Mouse (Mus musculus): ENCODE results near the gene Map2k6. TPM values are rescaled to one million over a fixed set of nuclear protein-coding genes. Genes with fewer than 3 reads are reported as not detected.
A peak's percentile ranks its signal among the peaks of the same experiment; 100 is the strongest.

Gene Map2k6
- polyA plus RNA-seq, 1 experiment from 2014 or later, result 38.7 TPM

- Histone ChIP-seq H3K36me3 (ENCODE audit: control insufficient read depth, insufficient read depth, low read length) (no peaks in the 10 kb centered on the region), H3K27ac (ENCODE audit: low read depth, low read length) (no peak overlapping the region), H3K4me2 (peak overlapping the region; percentile 65), H3K9ac (ENCODE audit: low read length) (peak overlapping the region; percentile 64), H3K4me3 (ENCODE audit: low read depth, low read length) (peak overlapping the region; percentile 46), H3K9me3 (ENCODE audit: control insufficient read depth, low read length) (no peaks in the 10 kb centered on the region), H3K4me1 (ENCODE audit: control insufficient read depth, insufficient read depth, low read length) (peaks cover 11% of the 10 kb centered on the region), H3K27me3 (ENCODE audit: control insufficient read depth, insufficient read depth, low read length) (peaks cover 2% of the 10 kb centered on the region; the same call in 1 of the 2 replicates)
- WGBS, result 9% methylated on average over 15 of the region's 15 CpGs
- DNase-seq (ENCODE audit: low spot score, missing footprints) (peak; percentile 95), ATAC-seq (ENCODE audit: low FRiP score) (no peak; the same call in 1 of the 2 replicates)
These were observed 573 bp downstream of the Map2k6 start for GRCm38 (mm10) chr11:110399240-110400150.

GRCm38 (mm10) chr11:110400283-110400682 lies 1.4 kb downstream of the Map2k6 start:
- ATAC-seq (ENCODE audit: low FRiP score) (no peak), DNase-seq (ENCODE audit: low spot score, missing footprints) (peak; percentile 69)
- 28% methylated on average over 1 of the region's 1 CpGs for WGBS
- H3K4me1 ChIP-seq (ENCODE audit: control insufficient read depth, insufficient read depth, low read length), result peaks cover 11% of the 10 kb centered on the region
- H3K36me3 ChIP-seq (ENCODE audit: control insufficient read depth, insufficient read depth, low read length), result no peaks in the 10 kb centered on the region
- H3K4me2 ChIP-seq, result peak overlapping the region; percentile 65
- H3K27me3 ChIP-seq (ENCODE audit: control insufficient read depth, insufficient read depth, low read length), result peaks cover 1% of the 10 kb centered on the region; the same call in 1 of the 2 replicates
- H3K9me3 ChIP-seq (ENCODE audit: control insufficient read depth, low read length), result no peaks in the 10 kb centered on the region
- peak overlapping the region; percentile 46 for H3K4me3 ChIP-seq (ENCODE audit: low read depth, low read length)
- H3K9ac ChIP-seq (ENCODE audit: low read length), result peak overlapping the region; percentile 64
- no peak overlapping the region for H3K27ac ChIP-seq (ENCODE audit: low read depth, low read length)

- Histone ChIP-seq H3K4me2 (no peak overlapping the region), H3K4me3 (ENCODE audit: low read depth, low read length) (no peak overlapping the region), H3K9ac (ENCODE audit: low read length) (no peak overlapping the region), H3K27me3 (ENCODE audit: control insufficient read depth, insufficient read depth, low read length) (no peaks in the 10 kb centered on the region), H3K36me3 (ENCODE audit: control insufficient read depth, insufficient read depth, low read length) (no peaks in the 10 kb centered on the region), H3K27ac (ENCODE audit: low read depth, low read length) (no peak overlapping the region), H3K9me3 (ENCODE audit: control insufficient read depth, low read length) (no peaks in the 10 kb centered on the region), H3K4me1 (ENCODE audit: control insufficient read depth, insufficient read depth, low read length) (peaks cover 9% of the 10 kb centered on the region)
- DNase-seq (ENCODE audit: low spot score, missing footprints), result peak; percentile 35
- ATAC-seq (ENCODE audit: low FRiP score), result no peak
- 63% methylated on average over 3 of the region's 3 CpGs for WGBS
These were observed 3.7 kb downstream of the Map2k6 start for GRCm38 (mm10) chr11:110402671-110403070.

- H3K36me3 ChIP-seq (ENCODE audit: control insufficient read depth, insufficient read depth, low read length), result no peaks in the 10 kb centered on the region
- H3K4me1 ChIP-seq (ENCODE audit: control insufficient read depth, insufficient read depth, low read length), result peaks cover 8% of the 10 kb centered on the region
- DNase-seq (ENCODE audit: low spot score, missing footprints) (peak; percentile 31), ATAC-seq (ENCODE audit: low FRiP score) (no peak)
- no peak overlapping the region for H3K4me3 ChIP-seq (ENCODE audit: low read depth, low read length)
- no peak overlapping the region for H3K9ac ChIP-seq (ENCODE audit: low read length)
- WGBS, result 90% methylated on average over 2 of the region's 2 CpGs
- no peaks in the 10 kb centered on the region for H3K27me3 ChIP-seq (ENCODE audit: control insufficient read depth, insufficient read depth, low read length)
- H3K4me2 ChIP-seq, result no peak overlapping the region
- H3K9me3 ChIP-seq (ENCODE audit: control insufficient read depth, low read length), result no peaks in the 10 kb centered on the region
- no peak overlapping the region for H3K27ac ChIP-seq (ENCODE audit: low read depth, low read length)
These were observed 4.7 kb downstream of the Map2k6 start for GRCm38 (mm10) chr11:110403602-110404001.

GRCm38 (mm10) chr11:110405607-110406006 lies 6.7 kb downstream of the Map2k6 start:
- ATAC-seq (ENCODE audit: low FRiP score), result no peak
- no peak overlapping the region for H3K4me3 ChIP-seq (ENCODE audit: low read depth, low read length)

GRCm38 (mm10) chr11:110409131-110409530 lies 10.2 kb downstream of the Map2k6 start:
- Histone ChIP-seq H3K4me3 (ENCODE audit: low read depth, low read length) (no peak overlapping the region), H3K9ac (ENCODE audit: low read length) (no peak overlapping the region), H3K27ac (ENCODE audit: low read depth, low read length) (no peak overlapping the region), H3K27me3 (ENCODE audit: control insufficient read depth, insufficient read depth, low read length) (no peaks in the 10 kb centered on the region), H3K4me2 (no peak overlapping the region), H3K4me1 (ENCODE audit: control insufficient read depth, insufficient read depth, low read length) (no peaks in the 10 kb centered on the region), H3K36me3 (ENCODE audit: control insufficient read depth, insufficient read depth, low read length) (no peaks in the 10 kb centered on the region), H3K9me3 (ENCODE audit: control insufficient read depth, low read length) (no peaks in the 10 kb centered on the region)
- ATAC-seq (ENCODE audit: low FRiP score) (no peak), DNase-seq (ENCODE audit: low spot score, missing footprints) (no peak)
- WGBS, result 91% methylated on average over 12 of the region's 12 CpGs

More at GRCm38 (mm10) chr11:110405607-110406006, 6.7 kb downstream of the Map2k6 start:
- Histone ChIP-seq H3K9me3 (ENCODE audit: control insufficient read depth, low read length) (no peaks in the 10 kb centered on the region), H3K27me3 (ENCODE audit: control insufficient read depth, insufficient read depth, low read length) (no peaks in the 10 kb centered on the region), H3K9ac (ENCODE audit: low read length) (no peak overlapping the region), H3K36me3 (ENCODE audit: control insufficient read depth, insufficient read depth, low read length) (no peaks in the 10 kb centered on the region), H3K27ac (ENCODE audit: low read depth, low read length) (no peak overlapping the region), H3K4me2 (no peak overlapping the region), H3K4me1 (ENCODE audit: control insufficient read depth, insufficient read depth, low read length) (peaks cover 4% of the 10 kb centered on the region)
- DNase-seq (ENCODE audit: low spot score, missing footprints), result peak; percentile 49
- 83% methylated on average over 9 of the region's 9 CpGs for WGBS

- Histone ChIP-seq H3K4me3 (ENCODE audit: low read depth, low read length) (no peak overlapping the region), H3K4me2 (no peak overlapping the region), H3K27ac (ENCODE audit: low read depth, low read length) (no peak overlapping the region), H3K4me1 (ENCODE audit: control insufficient read depth, insufficient read depth, low read length) (no peaks in the 10 kb centered on the region), H3K9ac (ENCODE audit: low read length) (no peak overlapping the region), H3K36me3 (ENCODE audit: control insufficient read depth, insufficient read depth, low read length) (no peaks in the 10 kb centered on the region), H3K9me3 (ENCODE audit: control insufficient read depth, low read length) (no peaks in the 10 kb centered on the region), H3K27me3 (ENCODE audit: control insufficient read depth, insufficient read depth, low read length) (no peaks in the 10 kb centered on the region)
- ATAC-seq (ENCODE audit: low FRiP score) (no peak), DNase-seq (ENCODE audit: low spot score, missing footprints) (peak; percentile 84)
- WGBS, result 73% methylated on average over 9 of the region's 9 CpGs
These were observed 10.9 kb downstream of the Map2k6 start for GRCm38 (mm10) chr11:110409776-110410175.

GRCm38 (mm10) chr11:110411596-110411995 lies 12.7 kb downstream of the Map2k6 start:
- Histone ChIP-seq H3K9ac (ENCODE audit: low read length) (no peak overlapping the region), H3K36me3 (ENCODE audit: control insufficient read depth, insufficient read depth, low read length) (no peaks in the 10 kb centered on the region), H3K9me3 (ENCODE audit: control insufficient read depth, low read length) (no peaks in the 10 kb centered on the region), H3K27me3 (ENCODE audit: control insufficient read depth, insufficient read depth, low read length) (no peaks in the 10 kb centered on the region), H3K4me2 (no peak overlapping the region), H3K4me3 (ENCODE audit: low read depth, low read length) (no peak overlapping the region), H3K27ac (ENCODE audit: low read depth, low read length) (no peak overlapping the region), H3K4me1 (ENCODE audit: control insufficient read depth, insufficient read depth, low read length) (no peaks in the 10 kb centered on the region; the same call in 1 of the 2 replicates)
- 89% methylated on average over 13 of the region's 13 CpGs for WGBS
- ATAC-seq (ENCODE audit: low FRiP score) (no peak), DNase-seq (ENCODE audit: low spot score, missing footprints) (peak; percentile 73)

GRCm38 (mm10) chr11:110414263-110414662 lies 15.3 kb downstream of the Map2k6 start:
- Histone ChIP-seq H3K9me3 (ENCODE audit: control insufficient read depth, low read length) (no peaks in the 10 kb centered on the region), H3K9ac (ENCODE audit: low read length) (no peak overlapping the region), H3K4me3 (ENCODE audit: low read depth, low read length) (no peak overlapping the region), H3K4me2 (no peak overlapping the region), H3K27me3 (ENCODE audit: control insufficient read depth, insufficient read depth, low read length) (no peaks in the 10 kb centered on the region), H3K36me3 (ENCODE audit: control insufficient read depth, insufficient read depth, low read length) (no peaks in the 10 kb centered on the region), H3K27ac (ENCODE audit: low read depth, low read length) (no peak overlapping the region), H3K4me1 (ENCODE audit: control insufficient read depth, insufficient read depth, low read length) (no peaks in the 10 kb centered on the region; the same call in 1 of the 2 replicates)
- peak; percentile 35 for DNase-seq (ENCODE audit: low spot score, missing footprints)
- no peak for ATAC-seq (ENCODE audit: low FRiP score)
- WGBS, result 92% methylated on average over 7 of the region's 7 CpGs

Measured in midbrain, embryonic 11.5 days (tissue).